Mouse (Mus musculus): ENCODE results near the gene Fktn. TPM values are rescaled to one million over a fixed set of nuclear protein-coding genes. Genes with fewer than 3 reads are reported as not detected.
A peak's percentile ranks its signal among the peaks of the same experiment; 100 is the strongest.
"Not testable (repeated sequence)": the region's sequence is repeated elsewhere in the genome, so short reads cannot be mapped to it uniquely, and the experiment has no call there.

The Fktn gene
- total RNA-seq, 1 experiment from 2014 or later = 4.6 TPM

GRCm38 (mm10) chr4:53799753-53800152, 86.0 kb downstream of the Fktn start:
- no peak for ATAC-seq (replicated peaks in 1 of 2; ENCODE audit: insufficient read depth in 1 of 2, low FRiP score in 2 of 2, low TSS enrichment in 1 of 2, low read depth in 1 of 2, poor library complexity in 2 of 2, severe bottlenecking in 2 of 2)

GRCm38 (mm10) chr4:53803674-53804073, 89.9 kb downstream of the Fktn start:
- not testable (repeated sequence) for ATAC-seq (replicated peaks in 1 of 2; ENCODE audit: insufficient read depth in 1 of 2, low FRiP score in 2 of 2, low TSS enrichment in 1 of 2, low read depth in 1 of 2, poor library complexity in 2 of 2, severe bottlenecking in 2 of 2)

- not testable (repeated sequence) for ATAC-seq (replicated peaks in 1 of 2; ENCODE audit: insufficient read depth in 1 of 2, low FRiP score in 2 of 2, low TSS enrichment in 1 of 2, low read depth in 1 of 2, poor library complexity in 2 of 2, severe bottlenecking in 2 of 2)
These were observed 92.6 kb downstream of the Fktn start for GRCm38 (mm10) chr4:53806428-53806827.

- no peak for ATAC-seq (replicated peaks in 1 of 2; ENCODE audit: insufficient read depth in 1 of 2, low FRiP score in 2 of 2, low TSS enrichment in 1 of 2, low read depth in 1 of 2, poor library complexity in 2 of 2, severe bottlenecking in 2 of 2)
These were observed 104.5 kb downstream of the Fktn start for GRCm38 (mm10) chr4:53818320-53818719.

GRCm38 (mm10) chr4:53823697-53824096, 109.9 kb downstream of the Fktn start:
- ATAC-seq (replicated peaks in 1 of 2; ENCODE audit: insufficient read depth in 1 of 2, low FRiP score in 2 of 2, low TSS enrichment in 1 of 2, low read depth in 1 of 2, poor library complexity in 2 of 2, severe bottlenecking in 2 of 2) = no peak; a peak in 1 of 4 replicates

- ATAC-seq (replicated peaks in 1 of 2; ENCODE audit: insufficient read depth in 1 of 2, low FRiP score in 2 of 2, low TSS enrichment in 1 of 2, low read depth in 1 of 2, poor library complexity in 2 of 2, severe bottlenecking in 2 of 2) = no peak
These were observed 111.0 kb downstream of the Fktn start for GRCm38 (mm10) chr4:53824831-53825230.

- peak; percentile 68 to 73 for ATAC-seq (replicated peaks in 1 of 2; ENCODE audit: insufficient read depth in 1 of 2, low FRiP score in 2 of 2, low TSS enrichment in 1 of 2, low read depth in 1 of 2, poor library complexity in 2 of 2, severe bottlenecking in 2 of 2)
These were observed 112.2 kb downstream of the Fktn start, which contains the start of gene Tmem38b for GRCm38 (mm10) chr4:53825821-53826605. Tmem38b (plus strand) TSS chr4:53826045.

GRCm38 (mm10) chr4:53826641-53827248, 112.9 kb downstream of the Fktn start:
- peak in 1 of 2 experiments; percentile 18; a peak in 1 of 4 replicates for ATAC-seq (replicated peaks in 1 of 2; ENCODE audit: insufficient read depth in 1 of 2, low FRiP score in 2 of 2, low TSS enrichment in 1 of 2, low read depth in 1 of 2, poor library complexity in 2 of 2, severe bottlenecking in 2 of 2)

Other genes with a start within 250 kb of the Fktn start
- 5.9 and 30.7 TPM in 2 replicates for gene Fsd1l, start 82.5 kb upstream of the Fktn start, total RNA-seq (2017)
- 0.45 TPM in 1 of 2 replicates, not detected in the other for gene Tal2, start 65.7 kb downstream of the Fktn start, total RNA-seq (2017)
- 2.0 and 4.6 TPM in 2 replicates for gene Tmem38b, start 112.0 kb downstream of the Fktn start, total RNA-seq (2017)

Measured in hematopoietic stem cell, adult 5-6 weeks (primary cell).